In the genomic region with DNA sequence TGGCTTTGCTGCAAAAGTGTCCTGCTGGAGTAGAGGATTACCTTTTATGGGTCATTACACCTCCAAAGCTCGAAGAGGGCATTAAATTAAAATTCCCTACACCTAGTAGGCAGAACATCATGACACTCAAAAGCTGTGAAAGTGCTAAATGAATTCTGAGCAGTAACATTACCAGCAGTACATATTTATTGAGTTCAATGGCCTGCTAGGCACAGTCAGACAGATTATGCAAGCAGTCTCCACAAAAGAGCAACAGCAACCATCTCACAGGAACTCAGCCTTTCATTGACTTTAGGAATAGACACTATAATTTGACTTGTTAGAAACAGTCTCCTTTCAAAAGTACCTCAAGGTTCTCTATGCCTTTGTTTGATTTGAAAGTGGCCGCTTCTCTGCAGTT, we compare ENCODE assay signal across 25 mouse cellular contexts.
A peak's percentile ranks its signal among the peaks of the same experiment; 100 is the strongest.
DNase-seq lines count a peak whose midpoint lies in the region; ATAC-seq and TF ChIP-seq lines count a peak whose summit lies in the region.
"Had no signal": no experiment of that assay in that cellular context is flagged by ENCODE, and none has a peak within 500 bp of the region (broad histone marks: within the 10 kb centered on the region; RNA-seq: fewer than 3 reads in every experiment).

No protein-coding gene starts in this region.

- peak overlapping the region; percentile 28; the same call in 1 of the 2 replicates for H3K27ac ChIP-seq in midbrain, embryonic 10.5 days (replicated peaks)
- H3K27ac ChIP-seq in midbrain, postnatal 0 days (ENCODE audit: low read depth, low read length), result no peak overlapping the region
- 0 out of 2 replicates have a peak overlapping the region, but pooled peaks have one; percentile 1 for H3K27ac ChIP-seq in neural tube, embryonic 15.5 days (replicated peaks)
- H3K27ac ChIP-seq: heart, embryonic 15.5 days; hindbrain, embryonic 13.5 days; kidney, postnatal 0 days; left cerebral cortex, adult 2 months; limb, embryonic 15.5 days; liver, embryonic 14.5 days had no signal

- ATAC-seq in midbrain, postnatal 0 days (ENCODE audit: low FRiP score), result no peak
- ATAC-seq in neural tube, embryonic 15.5 days (ENCODE audit: low FRiP score), result no peak

- 42% methylated on average over 2 of the region's 2 CpGs for WGBS in midbrain, embryonic 10.5 days
- 21% methylated on average over 2 of the region's 2 CpGs for WGBS in midbrain, postnatal 0 days
- WGBS in neural tube, embryonic 15.5 days, result 20% methylated on average over 2 of the region's 2 CpGs

- H3K4me3 ChIP-seq in midbrain, embryonic 10.5 days, result no peak overlapping the region
- H3K4me3 ChIP-seq in midbrain, postnatal 0 days (ENCODE audit: low read depth, low read length), result no peak overlapping the region
- no peak overlapping the region for H3K4me3 ChIP-seq in neural tube, embryonic 15.5 days (replicated peaks)
- H3K4me3 ChIP-seq: heart, embryonic 15.5 days; hindbrain, embryonic 13.5 days; left cerebral cortex, adult 2 months; limb, embryonic 15.5 days; myocyte had no signal

- H3K27me3 ChIP-seq in midbrain, embryonic 10.5 days (ENCODE audit: low read depth, poor library complexity, severe bottlenecking), result peaks cover 15% of the 10 kb centered on the region; the same call in 1 of the 2 replicates
- H3K27me3 ChIP-seq in midbrain, postnatal 0 days (ENCODE audit: insufficient read depth, low read length), result no peaks in the 10 kb centered on the region
- no peaks in the 10 kb centered on the region for H3K27me3 ChIP-seq in neural tube, embryonic 15.5 days (replicated peaks)
- H3K27me3 ChIP-seq: heart, embryonic 15.5 days; hindbrain, embryonic 13.5 days; limb, embryonic 15.5 days had no signal

- peaks cover 34% of the 10 kb centered on the region for H3K4me1 ChIP-seq in midbrain, embryonic 10.5 days
- no peaks in the 10 kb centered on the region for H3K4me1 ChIP-seq in midbrain, postnatal 0 days (ENCODE audit: insufficient read depth, low read length)
- H3K4me1 ChIP-seq in neural tube, embryonic 15.5 days, result peaks cover 5% of the 10 kb centered on the region; the same call in 1 of the 2 replicates
- H3K4me1 ChIP-seq: heart, embryonic 15.5 days; limb, embryonic 15.5 days had no signal

- H3K4me2 ChIP-seq in midbrain, postnatal 0 days (ENCODE audit: low read depth, low read length, poor library complexity, severe bottlenecking), result no peak overlapping the region
- H3K4me2 ChIP-seq in neural tube, embryonic 15.5 days, result no peak overlapping the region
- H3K4me2 ChIP-seq: heart, embryonic 15.5 days; hindbrain, embryonic 13.5 days; limb, embryonic 15.5 days; lung, embryonic 14.5 days had no signal

- no peaks in the 10 kb centered on the region for H3K9me3 ChIP-seq in midbrain, embryonic 10.5 days (replicated peaks)
- H3K9me3 ChIP-seq in midbrain, postnatal 0 days (ENCODE audit: low read length), result no peaks in the 10 kb centered on the region
- H3K9me3 ChIP-seq in neural tube, embryonic 15.5 days (replicated peaks), result no peaks in the 10 kb centered on the region
- H3K9me3 ChIP-seq: heart, embryonic 15.5 days; hindbrain, embryonic 13.5 days; limb, embryonic 15.5 days had no signal

- no peak overlapping the region for H3K9ac ChIP-seq in midbrain, postnatal 0 days (replicated peaks; ENCODE audit: low read length, poor library complexity, severe bottlenecking)
- no peak overlapping the region for H3K9ac ChIP-seq in neural tube, embryonic 15.5 days (replicated peaks)
- H3K9ac ChIP-seq: heart, embryonic 15.5 days; hindbrain, embryonic 13.5 days; limb, embryonic 15.5 days; liver, embryonic 14.5 days; lung, embryonic 14.5 days had no signal

- TF ChIP-seq CTCF in midbrain, postnatal 0 days (IDR thresholded peaks at IDR 0.05), result no peak
- TF ChIP-seq CTCF in brain, embryonic 14.5 days (IDR thresholded peaks at IDR 0.05; ENCODE audit: borderline replicate concordance, extremely low read depth, insufficient read depth, insufficient read length), result no peak

- H3K36me3 ChIP-seq in midbrain, embryonic 10.5 days, result no peaks in the 10 kb centered on the region
- no peaks in the 10 kb centered on the region for H3K36me3 ChIP-seq in midbrain, postnatal 0 days (ENCODE audit: insufficient read depth, low read length)
- no peaks in the 10 kb centered on the region for H3K36me3 ChIP-seq in neural tube, embryonic 15.5 days
- H3K36me3 ChIP-seq: heart, embryonic 15.5 days; hindbrain, embryonic 13.5 days; limb, embryonic 15.5 days had no signal

- peak; percentile 1 for DNase-seq in cerebellum, adult 9-11 months
- DNase-seq in cerebellum, postnatal 25 days, result no peak
- DNase-seq in midbrain, embryonic 10.5 days (ENCODE audit: low spot score), result no peak
- no peak for DNase-seq in midbrain, postnatal 0 days (ENCODE audit: low spot score)
- DNase-seq in brain, embryonic 14.5 days (ENCODE audit: low read depth), result peak; percentile 59
- no peak for DNase-seq in heart, adult 18-20 months
- no peak for DNase-seq in frontal cortex, adult 2 months (ENCODE audit: extremely low spot score in 1 of 2, low spot score in 1 of 2)
- DNase-seq: adrenal gland, postnatal 25 days; cerebellum, adult 11-12 months; gastrocnemius, postnatal 36 days; heart, postnatal 36 days; kidney, adult 2 months; layer of hippocampus, adult 9-11 months; left cerebral cortex, postnatal 4 days; lung, embryonic 14.5 days; thymus, adult 2 months; thymus, postnatal 4 days had no signal

- no peak for TF ChIP-seq POLR2A in brain, embryonic 14.5 days (IDR thresholded peaks at IDR 0.05; ENCODE audit: borderline replicate concordance, extremely low read depth, insufficient read depth, insufficient read length, poor library complexity, severe bottlenecking)

Comparison
In these comparisons a context has a peak if more than half of its experiments do, and no peak if none do; other contexts are left out.
1. DNase-seq: peak in cerebellum, adult 9-11 months (single experiment) and brain, embryonic 14.5 days (single experiment); none in cerebellum, postnatal 25 days (0 of 2), midbrain, embryonic 10.5 days (single experiment), midbrain, postnatal 0 days (single experiment), heart, adult 18-20 months (0 of 2) and frontal cortex, adult 2 months (0 of 2).